Mouse (Mus musculus) kidney, embryonic 15.5 days (tissue): ENCODE results near the gene Gm36864. TPM values are rescaled to one million over a fixed set of nuclear protein-coding genes. Genes with fewer than 3 reads are reported as not detected.
A peak's percentile ranks its signal among the peaks of the same experiment; 100 is the strongest.
"Not testable (repeated sequence)": the region's sequence is repeated elsewhere in the genome, so short reads cannot be mapped to it uniquely, and the experiment has no call there.

Experiments
- ATAC-seq: fragments of 200-750 bp; cut with Nextera tagmentation; replicated peaks from 2 replicates; pipeline ENCODE4 v1.8.0; 2017; ENCODE audit warnings: moderate TSS enrichment; ENCODE audit not compliant: low FRiP score
- H3K27ac ChIP-seq: fragments of 300-500 bp; sonication (generic); 2 replicates; pipeline ENCODE4 v1.5.1; 2015; ENCODE audit warnings: mild to moderate bottlenecking, inconsistent platforms
- H3K27me3 ChIP-seq: fragments of 300-500 bp; sonication (generic); 2 replicates; pipeline ENCODE4 v1.6.1; 2015; ENCODE audit warnings: inconsistent platforms
- H3K36me3 ChIP-seq: fragments of 300-500 bp; sonication (generic); 2 replicates; pipeline ENCODE4 v1.6.1; 2015; ENCODE audit warnings: inconsistent platforms
- H3K4me1 ChIP-seq: fragments of 300-500 bp; sonication (generic); 2 replicates; pipeline ENCODE4 v1.6.1; 2015; ENCODE audit warnings: inconsistent platforms
- H3K4me2 ChIP-seq: fragments of 300-500 bp; sonication (generic); 2 replicates; pipeline ENCODE4 v1.6.1; 2015; ENCODE audit warnings: moderate library complexity, mild to moderate bottlenecking, inconsistent platforms
- H3K4me3 ChIP-seq: fragments of 300-500 bp; sonication (generic); replicated peaks from 2 replicates; pipeline ENCODE4 v1.5.1; 2015; ENCODE audit warnings: mild to moderate bottlenecking, inconsistent platforms
- H3K9ac ChIP-seq: fragments of 300-500 bp; sonication (generic); 2 replicates; pipeline ENCODE4 v1.6.1; 2015; ENCODE audit warnings: mild to moderate bottlenecking, inconsistent platforms
- H3K9me3 ChIP-seq: fragments of 300-500 bp; sonication (generic); replicated peaks from 2 replicates; pipeline ENCODE4 v1.6.1; 2016; ENCODE audit warnings: inconsistent platforms
- WGBS: fragments of 180-500 bp; shearing (Covaris S2); methylation state at CpG from one replicate; pipeline ENCODE4 v1.1.7; 2015; ENCODE audit warnings: mixed read lengths; 5-methylcytosine and 5-hydroxymethylcytosine counted together
- polyA plus RNA-seq: library from polyadenylated mRNA; unstranded; fragments of >200 nt; fragmentation: Nextera tagmentation; extraction: Ambion mirVana; gene quantifications from 2 replicates; pipeline ENCODE4 v1.2.1, GENCODE M21; 2015

Gm36864 gene
- polyA plus RNA-seq, 1 experiment from 2014 or later: not detected

DNA sequence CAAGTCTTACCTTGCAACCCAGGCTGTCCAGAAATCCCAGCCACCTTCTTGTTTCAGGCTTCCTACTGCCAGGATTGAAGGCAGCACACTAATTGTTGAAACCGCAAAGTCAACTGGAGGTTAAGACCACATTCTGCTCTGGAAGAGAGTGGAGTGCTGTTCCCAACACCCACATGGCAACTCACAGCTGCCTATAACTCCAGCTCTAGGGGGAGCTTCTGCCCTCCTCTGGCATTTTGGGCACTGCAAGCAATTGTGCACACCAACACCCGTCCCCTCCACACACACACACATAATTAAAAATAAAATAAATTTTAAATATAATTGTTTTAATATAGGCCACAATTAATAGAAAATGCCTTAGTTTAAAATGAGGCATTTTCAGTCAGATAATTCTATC is 5.2 kb downstream of the Gm36864 start:
- H3K27ac ChIP-seq: no peak overlapping the region
- peaks cover 6% of the 10 kb centered on the region for H3K4me1 ChIP-seq
- no peaks in the 10 kb centered on the region for H3K9me3 ChIP-seq
- H3K9ac ChIP-seq: no peak overlapping the region
- no peak for ATAC-seq
- no peak overlapping the region for H3K4me2 ChIP-seq
- no peak overlapping the region for H3K4me3 ChIP-seq
- no peaks in the 10 kb centered on the region for H3K36me3 ChIP-seq
- no peaks in the 10 kb centered on the region for H3K27me3 ChIP-seq
- WGBS: 70% methylated on average over 2 of the region's 2 CpGs

DNA sequence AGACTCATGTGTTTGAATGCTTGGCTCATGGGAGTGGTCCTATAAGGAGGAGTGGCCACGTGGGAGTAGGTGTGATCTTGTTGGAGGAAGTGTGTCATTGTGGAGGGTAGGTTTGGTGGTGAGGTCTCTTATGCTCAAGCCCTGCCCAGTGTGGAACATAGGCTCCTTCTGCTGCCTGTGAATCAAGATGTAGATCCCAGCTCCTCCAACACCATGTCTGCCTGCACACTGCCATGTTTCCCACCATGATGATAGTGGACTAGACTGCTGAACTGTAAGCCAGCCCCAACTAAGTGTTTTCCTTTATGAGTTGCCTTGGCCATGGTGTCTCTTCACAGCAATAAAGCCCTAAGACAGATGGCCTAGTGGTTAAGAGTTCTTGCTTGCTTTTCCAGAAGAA is 8.1 kb downstream of the Gm36864 start:
- H3K36me3 ChIP-seq: peaks cover 13% of the 10 kb centered on the region
- H3K27me3 ChIP-seq: no peaks in the 10 kb centered on the region
- 66% methylated on average over 1 of the region's 1 CpGs for WGBS
- H3K9ac ChIP-seq: no peak overlapping the region
- H3K4me3 ChIP-seq: no peak overlapping the region
- H3K4me1 ChIP-seq: peaks cover 22% of the 10 kb centered on the region
- no peak overlapping the region for H3K4me2 ChIP-seq
- no peak overlapping the region for H3K27ac ChIP-seq
- no peak for ATAC-seq
- H3K9me3 ChIP-seq: no peaks in the 10 kb centered on the region

DNA sequence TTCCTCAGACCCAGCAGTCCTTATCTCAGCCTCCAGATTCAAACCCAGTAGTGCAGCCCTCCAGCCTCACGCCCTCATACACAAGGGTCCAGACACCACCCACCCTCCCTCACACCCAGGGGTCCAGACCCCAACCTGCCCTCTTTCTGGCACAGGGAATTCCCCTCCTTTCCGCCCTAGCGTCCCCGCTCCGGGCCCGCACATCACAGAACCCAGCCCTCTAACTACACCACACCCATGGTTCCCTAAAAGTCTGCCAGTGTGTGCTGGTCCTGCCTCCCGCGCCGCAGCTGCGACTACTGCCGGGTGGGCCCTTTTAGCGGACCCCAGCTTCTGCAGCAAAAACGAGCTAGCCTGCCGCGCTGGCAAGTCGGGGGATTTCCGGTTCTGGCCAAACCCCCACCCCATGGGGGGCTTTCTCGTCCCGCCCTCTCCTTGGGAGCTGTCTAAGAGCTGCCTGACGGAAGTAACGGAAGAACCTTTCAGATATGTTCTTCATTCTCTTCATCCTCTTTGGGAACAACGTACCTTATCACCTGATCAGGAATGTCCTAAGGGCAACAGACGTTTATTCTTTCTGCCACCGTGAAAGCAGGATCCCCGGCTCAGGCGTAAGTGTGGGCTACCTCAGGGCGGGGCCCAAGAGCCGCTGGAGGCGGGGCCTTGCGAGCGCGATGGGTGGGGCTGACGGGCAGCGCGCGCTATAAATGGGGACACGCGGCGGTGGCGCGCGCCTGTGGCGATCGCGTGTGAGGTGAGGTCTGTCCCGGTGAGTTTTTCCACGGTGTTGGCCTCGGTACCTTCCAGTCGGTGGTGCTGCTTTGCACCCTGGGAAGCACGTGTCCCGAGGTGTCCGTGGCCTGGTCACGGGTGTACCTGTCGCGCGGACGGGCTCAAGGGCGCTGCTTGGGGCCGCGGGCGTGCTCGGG is 10.3 kb downstream of the Gm36864 start, which contains the start of the genes 1700028J19Rik and 2410002F23Rik:
Gene 1700028J19Rik, minus strand, starts transcription at position 641 of the 929 bp plus-strand sequence.
Gene 2410002F23Rik, plus strand, starts transcription at position 668 of the 929 bp plus-strand sequence.
- Histone ChIP-seq H3K9ac (peak within 1 kb of the TSS; percentile 87), H3K27ac (peak within 1 kb of the TSS; percentile 95), H3K4me1 (peaks cover 38% of the 10 kb centered on the region), H3K9me3 (no peaks in the 10 kb centered on the region), H3K36me3 (peaks cover 35% of the 10 kb centered on the region), H3K27me3 (no peaks in the 10 kb centered on the region), H3K4me3 (peak within 1 kb of the TSS; percentile 77), H3K4me2 (peak within 1 kb of the TSS; percentile 63)
- WGBS: under 1% methylated on average over 62 of the region's 62 CpGs
- ATAC-seq: peak; percentile 86

DNA sequence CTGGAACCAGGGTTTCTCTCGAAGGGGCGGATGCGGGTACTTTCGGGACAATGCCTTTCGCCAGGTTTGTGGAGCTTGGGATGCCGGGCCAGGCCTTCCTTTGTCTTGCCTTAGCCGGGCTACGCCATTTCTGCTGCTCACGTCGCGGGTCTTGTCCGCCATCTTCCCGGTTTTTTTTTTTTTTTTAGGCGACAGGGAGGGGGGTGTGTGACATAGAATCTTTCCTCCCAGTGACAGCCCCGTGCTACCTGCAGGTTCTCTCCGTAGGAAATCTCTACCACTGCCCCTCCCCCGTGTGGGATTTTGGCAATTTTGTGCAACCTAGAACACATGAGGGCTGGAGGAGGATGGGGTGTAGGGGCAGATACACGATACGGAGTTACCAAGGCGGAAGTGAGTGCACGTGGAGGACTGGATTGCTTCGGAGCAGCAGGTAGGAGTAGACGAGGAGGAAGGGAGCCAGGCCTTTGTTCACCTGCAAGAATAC is 11.1 kb downstream of the Gm36864 start:
- 0% methylated on average over 23 of the region's 23 CpGs for WGBS
- Histone ChIP-seq H3K9me3 (no peaks in the 10 kb centered on the region), H3K4me1 (peaks cover 38% of the 10 kb centered on the region), H3K4me2 (peak overlapping the region; percentile 63), H3K9ac (peak overlapping the region; percentile 87), H3K36me3 (peaks cover 40% of the 10 kb centered on the region), H3K4me3 (peak overlapping the region; percentile 77), H3K27ac (peak overlapping the region; percentile 95), H3K27me3 (no peaks in the 10 kb centered on the region)
- peak; percentile 7; the same call in 1 of the 2 replicates for ATAC-seq

DNA sequence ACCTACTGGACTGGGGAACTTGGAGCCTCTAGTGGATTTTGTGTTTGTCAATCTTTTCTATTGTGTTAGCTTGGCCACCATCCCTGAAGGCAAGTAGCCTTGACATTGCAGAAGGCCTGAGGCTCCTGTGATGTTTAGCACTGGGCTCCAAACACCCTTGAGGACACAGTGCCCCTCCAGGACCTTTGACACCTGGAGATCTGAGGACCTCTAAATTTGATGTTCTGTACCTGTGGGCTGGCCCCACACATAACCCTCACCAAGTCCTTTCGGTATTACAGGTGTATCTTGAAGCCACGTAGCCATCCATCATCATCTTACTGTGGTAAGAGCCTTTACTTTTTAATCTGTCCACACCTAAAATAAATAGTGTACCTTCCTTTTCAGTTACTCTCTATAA is 12.0 kb downstream of the Gm36864 start:
- WGBS: 90% methylated on average over 2 of the region's 2 CpGs
- no peak overlapping the region for H3K27ac ChIP-seq
- H3K4me3 ChIP-seq: peak overlapping the region; percentile 77
- H3K4me2 ChIP-seq: peak overlapping the region; percentile 63
- no peaks in the 10 kb centered on the region for H3K27me3 ChIP-seq
- peaks cover 50% of the 10 kb centered on the region for H3K36me3 ChIP-seq
- no peak for ATAC-seq
- H3K4me1 ChIP-seq: peaks cover 40% of the 10 kb centered on the region
- H3K9ac ChIP-seq: peak overlapping the region; percentile 87; the same call in 1 of the 2 replicates
- H3K9me3 ChIP-seq: no peaks in the 10 kb centered on the region

GRCm38 (mm10) chr7:44249248-44249647 is 13.3 kb downstream of the Gm36864 start:
- H3K9me3 ChIP-seq: no peaks in the 10 kb centered on the region
- H3K27ac ChIP-seq: no peak overlapping the region
- H3K4me3 ChIP-seq: no peak overlapping the region
- no peaks in the 10 kb centered on the region for H3K27me3 ChIP-seq
- no peak overlapping the region for H3K9ac ChIP-seq
- H3K36me3 ChIP-seq: peaks cover 62% of the 10 kb centered on the region
- H3K4me2 ChIP-seq: no peak overlapping the region
- peaks cover 42% of the 10 kb centered on the region for H3K4me1 ChIP-seq
- WGBS: 98% methylated on average over 4 of the region's 4 CpGs
- no peak for ATAC-seq

DNA sequence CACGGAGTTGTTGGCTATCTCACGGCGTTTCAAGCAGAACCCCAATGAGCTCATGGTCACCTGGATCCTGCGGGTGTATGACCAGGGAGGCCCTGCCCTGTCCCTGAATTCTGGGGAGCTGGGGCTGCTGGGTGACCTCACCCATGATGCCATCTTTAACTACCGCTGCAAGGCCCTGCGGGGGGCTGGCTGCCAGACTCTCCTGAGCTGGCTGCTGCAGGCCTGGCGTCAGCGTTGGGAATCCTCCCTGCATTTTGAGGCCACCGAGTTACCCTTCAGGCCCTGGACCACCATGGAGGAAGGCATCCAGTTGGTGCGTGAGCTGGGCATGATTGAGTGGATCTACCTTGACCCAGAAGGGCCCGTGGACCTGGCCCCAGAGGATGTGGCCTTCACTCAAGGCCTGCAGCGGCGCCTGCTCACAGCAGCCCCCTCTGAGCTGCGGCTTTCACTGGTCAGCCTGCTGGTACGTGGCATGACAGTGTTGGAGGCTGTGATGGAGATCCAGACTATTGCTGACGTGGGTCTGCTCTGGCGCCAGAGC is 14.8 kb downstream of the Gm36864 start:
- H3K27me3 ChIP-seq, H3K4me3 ChIP-seq, H3K9me3 ChIP-seq, H3K4me2 ChIP-seq, H3K27ac ChIP-seq, ATAC-seq: not testable (repeated sequence)
- 0 out of 2 replicates have a peak overlapping the region, but pooled peaks have one; percentile 4 for H3K9ac ChIP-seq
- WGBS: 92% methylated on average over 17 of the region's 17 CpGs
- H3K36me3 ChIP-seq: peaks cover 62% of the 10 kb centered on the region
- H3K4me1 ChIP-seq: peaks cover 36% of the 10 kb centered on the region

DNA sequence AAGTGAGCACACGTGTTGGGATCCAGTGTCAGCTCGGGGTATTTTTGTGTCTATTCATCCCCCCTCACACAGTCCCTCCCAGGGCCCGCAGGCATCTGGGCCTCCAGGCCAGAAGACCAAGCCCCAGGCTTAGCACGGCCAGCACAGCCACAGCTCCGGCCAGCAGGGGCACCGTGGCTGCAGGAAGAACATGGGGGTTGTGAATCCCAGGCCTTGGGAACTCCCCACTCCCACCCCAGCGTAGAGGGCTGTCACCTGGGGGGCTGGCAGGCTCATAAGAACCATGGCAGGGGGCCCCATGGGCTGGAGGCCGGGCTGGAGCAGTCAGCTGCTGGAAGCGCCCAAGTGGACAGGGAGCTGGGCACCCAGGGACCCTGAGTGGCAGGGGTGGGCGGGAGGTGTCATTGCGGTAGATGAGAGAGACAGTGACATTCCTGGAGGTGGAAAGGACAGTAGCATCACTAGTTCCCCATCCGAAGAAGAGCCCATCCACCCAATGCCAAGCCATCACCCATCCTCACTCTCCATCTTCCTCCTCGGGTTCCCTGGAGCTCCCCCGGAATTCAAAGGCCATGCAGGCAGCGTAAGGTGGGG is 17.1 kb downstream of the Gm36864 start:
- Histone ChIP-seq H3K36me3 (peaks cover 58% of the 10 kb centered on the region), H3K4me2 (no peak overlapping the region), H3K4me1 (peaks cover 29% of the 10 kb centered on the region), H3K27me3 (no peaks in the 10 kb centered on the region), H3K4me3 (no peak overlapping the region), H3K9me3 (no peaks in the 10 kb centered on the region), H3K27ac (no peak overlapping the region), H3K9ac (no peak overlapping the region)
- ATAC-seq: no peak
- WGBS: 74% methylated on average over 15 of the region's 15 CpGs

DNA sequence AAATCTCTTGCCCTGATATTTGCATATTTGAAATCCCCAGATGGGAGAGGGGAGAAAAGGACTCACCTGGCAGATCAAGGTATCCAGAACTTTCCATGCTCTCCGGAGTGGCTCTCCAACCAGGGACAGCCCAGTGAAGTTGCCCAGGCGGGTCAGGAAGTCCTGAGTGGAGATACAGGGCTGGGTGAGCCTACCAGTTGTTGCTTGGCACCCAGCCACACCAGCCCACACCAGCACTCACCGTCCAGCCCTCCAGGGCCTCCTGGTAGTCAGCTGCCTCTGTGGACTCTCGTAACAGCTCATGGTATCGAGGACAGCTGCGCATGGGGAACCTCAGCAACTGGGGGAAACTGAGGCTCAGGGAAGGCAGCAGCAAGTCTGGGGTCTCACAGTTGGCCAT is 19.0 kb downstream of the Gm36864 start:
- H3K4me1 ChIP-seq: 0 out of 2 replicates have a peak, but pooled peaks cover 13% of the 10 kb centered on the region
- no peak overlapping the region for H3K4me3 ChIP-seq
- H3K4me2 ChIP-seq: no peak overlapping the region
- WGBS: 83% methylated on average over 6 of the region's 6 CpGs
- no peak overlapping the region for H3K9ac ChIP-seq
- peaks cover 40% of the 10 kb centered on the region for H3K36me3 ChIP-seq
- no peak for ATAC-seq
- 0 out of 2 replicates have a peak overlapping the region, but pooled peaks have one; percentile 4 for H3K27ac ChIP-seq
- H3K27me3 ChIP-seq: no peaks in the 10 kb centered on the region
- H3K9me3 ChIP-seq: no peaks in the 10 kb centered on the region

GRCm38 (mm10) chr7:44257278-44257677 is 21.3 kb downstream of the Gm36864 start, which contains the start of gene Acp4:
Acp4 (minus strand) TSS chr7:44257378.
- WGBS: 79% methylated on average over 4 of the region's 4 CpGs

DNA sequence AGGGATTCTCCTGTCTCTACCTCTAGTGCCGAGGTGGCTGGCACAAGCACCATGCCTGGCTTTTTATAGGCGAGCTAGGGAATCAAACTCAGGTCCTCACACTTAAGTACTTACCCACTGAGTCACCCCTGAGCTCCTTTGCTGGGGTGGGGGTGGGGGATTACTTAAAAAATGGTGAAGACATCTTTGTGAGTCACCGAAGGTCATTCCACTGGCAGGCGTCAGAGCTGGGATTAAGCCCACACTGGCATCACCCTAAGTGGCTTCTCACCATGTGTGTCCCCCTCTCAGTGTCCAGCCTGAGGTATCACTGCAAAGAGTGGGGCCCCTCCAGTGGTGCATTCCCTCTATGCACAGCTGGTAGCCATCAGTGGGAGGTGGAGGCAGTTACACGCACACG is 24.4 kb downstream of the Gm36864 start:
- Histone ChIP-seq H3K4me1 (peaks cover 6% of the 10 kb centered on the region), H3K27ac (no peak overlapping the region), H3K9me3 (no peaks in the 10 kb centered on the region), H3K9ac (no peak overlapping the region), H3K36me3 (no peaks in the 10 kb centered on the region), H3K27me3 (peaks cover 21% of the 10 kb centered on the region), H3K4me2 (no peak overlapping the region), H3K4me3 (no peak overlapping the region)
- ATAC-seq: no peak
- WGBS: 75% methylated on average over 6 of the region's 6 CpGs

More at GRCm38 (mm10) chr7:44257278-44257677, 21.3 kb downstream of the Gm36864 start, which contains the start of gene Acp4:
- Histone ChIP-seq H3K4me1 (0 out of 2 replicates have a peak, but pooled peaks cover 4% of the 10 kb centered on the region), H3K27me3 (no peaks in the 10 kb centered on the region), H3K4me2 (no peak within 1 kb of the TSS), H3K4me3 (no peak within 1 kb of the TSS), H3K27ac (no peak within 1 kb of the TSS), H3K36me3 (peaks cover 19% of the 10 kb centered on the region), H3K9ac (no peak within 1 kb of the TSS), H3K9me3 (no peaks in the 10 kb centered on the region)
- no peak for ATAC-seq
